Mouse (Mus musculus): ENCODE measurements around the gene Cyp2b10.
"Not testable (repeated sequence)": the region's sequence is repeated elsewhere in the genome, so short reads cannot be mapped to it uniquely, and the experiment has no call there.

Gene Cyp2b10

GRCm38 (mm10) chr7:25910046-25910445 is 12.6 kb downstream of the Cyp2b10 start:
- in situ Hi-C loops (cut with MboI, MseI), result no loop called here

GRCm38 (mm10) chr7:25916116-25916515 is 18.7 kb downstream of the Cyp2b10 start:
- in situ Hi-C loops (cut with MboI, MseI), result no loop called here

- in situ Hi-C loops (cut with MboI, MseI), result not testable (repeated sequence)
Observed at GRCm38 (mm10) chr7:25917271-25917670, 19.9 kb downstream of the Cyp2b10 start.

- in situ Hi-C loops (cut with MboI, MseI), result no loop called here
Observed at GRCm38 (mm10) chr7:25919467-25919866, 22.0 kb downstream of the Cyp2b10 start.

GRCm38 (mm10) chr7:25945274-25945673 is 47.9 kb downstream of the Cyp2b10 start:
- in situ Hi-C loops (cut with MboI, MseI), result no loop called here

Data from regulatory T cell (primary cell).